10 mouse cellular contexts compared by ENCODE assay signal in genomic region chr13:54067617-54068166, GRCm38 (mm10). TPM values are rescaled to one million over a fixed set of nuclear protein-coding genes. Genes with fewer than 3 reads are reported as not detected.
A peak's percentile ranks its signal among the peaks of the same experiment; 100 is the strongest.
DNase-seq lines count a peak whose midpoint lies in the region; ATAC-seq and TF ChIP-seq lines count a peak whose summit lies in the region.
"Had no signal": no experiment of that assay in that cellular context is flagged by ENCODE, and none has a peak within 500 bp of the region (broad histone marks: within the 10 kb centered on the region; RNA-seq: fewer than 3 reads in every experiment).

No protein-coding gene starts in this region.

- no peak overlapping the region for H3K4me2 ChIP-seq in forebrain, embryonic 12.5 days
- H3K4me2 ChIP-seq in forebrain, embryonic 15.5 days (replicated peaks) = no peak overlapping the region
- H3K4me2 ChIP-seq in liver, postnatal 0 days (ENCODE audit: low read depth, low read length) = no peak overlapping the region
- H3K4me2 ChIP-seq in liver, embryonic 11.5 days = no peak overlapping the region
- no peak overlapping the region for H3K4me2 ChIP-seq in midbrain, embryonic 11.5 days
- H3K4me2 ChIP-seq: limb, embryonic 15.5 days had no signal

- peaks cover 19% of the 10 kb centered on the region for H3K4me1 ChIP-seq in forebrain, embryonic 12.5 days
- H3K4me1 ChIP-seq in forebrain, embryonic 15.5 days = peaks cover 10% of the 10 kb centered on the region
- H3K4me1 ChIP-seq in liver, postnatal 0 days (ENCODE audit: insufficient read depth) = peaks cover 5% of the 10 kb centered on the region; the same call in 1 of the 2 replicates
- H3K4me1 ChIP-seq in liver, embryonic 11.5 days (replicated peaks; ENCODE audit: control insufficient read depth, insufficient read depth, low read length) = no peaks in the 10 kb centered on the region; the same call in 1 of the 2 replicates
- peaks cover 19% of the 10 kb centered on the region for H3K4me1 ChIP-seq in midbrain, embryonic 11.5 days (ENCODE audit: control insufficient read depth, insufficient read depth, low read length)
- no peaks in the 10 kb centered on the region for H3K4me1 ChIP-seq in lung, adult 2 months (ENCODE audit: control insufficient read depth, insufficient read depth, low read length)

- no peak for TF ChIP-seq POLR2A in lung, adult 2 months (IDR thresholded peaks at IDR 0.05; ENCODE audit: borderline replicate concordance, extremely low read depth, low read depth, low read length)

- peaks cover 38% of the 10 kb centered on the region for H3K27me3 ChIP-seq in forebrain, embryonic 12.5 days
- no peaks in the 10 kb centered on the region for H3K27me3 ChIP-seq in forebrain, embryonic 15.5 days
- H3K27me3 ChIP-seq in liver, postnatal 0 days (ENCODE audit: insufficient read depth, low read length) = no peaks in the 10 kb centered on the region
- H3K27me3 ChIP-seq in liver, embryonic 11.5 days (replicated peaks; ENCODE audit: control insufficient read depth, insufficient read depth, low read length) = no peaks in the 10 kb centered on the region
- no peaks in the 10 kb centered on the region for H3K27me3 ChIP-seq in midbrain, embryonic 11.5 days (ENCODE audit: control insufficient read depth, insufficient read depth, low read length)

- peak overlapping the region; percentile 36; the same call in 1 of the 2 replicates for H3K27ac ChIP-seq in forebrain, embryonic 12.5 days
- H3K27ac ChIP-seq in forebrain, embryonic 15.5 days (replicated peaks) = no peak overlapping the region
- peak overlapping the region; percentile 62; the same call in 1 of the 2 replicates for H3K27ac ChIP-seq in liver, postnatal 0 days (ENCODE audit: low read depth)
- no peak overlapping the region for H3K27ac ChIP-seq in liver, embryonic 11.5 days (ENCODE audit: low read depth, low read length)
- peak overlapping the region; percentile 68 for H3K27ac ChIP-seq in midbrain, embryonic 11.5 days (ENCODE audit: low read depth, low read length)
- H3K27ac ChIP-seq: limb, embryonic 15.5 days had no signal

- H3K4me3 ChIP-seq in forebrain, embryonic 12.5 days (replicated peaks) = no peak overlapping the region
- no peak overlapping the region for H3K4me3 ChIP-seq in forebrain, embryonic 15.5 days
- no peak overlapping the region for H3K4me3 ChIP-seq in liver, postnatal 0 days (ENCODE audit: low read depth, low read length)
- no peak overlapping the region for H3K4me3 ChIP-seq in liver, embryonic 11.5 days (ENCODE audit: low read depth, low read length)
- no peak overlapping the region for H3K4me3 ChIP-seq in midbrain, embryonic 11.5 days (ENCODE audit: low read depth, low read length)
- H3K4me3 ChIP-seq in lung, adult 2 months (replicated peaks; ENCODE audit: extremely low read depth, low read depth, low read length) = no peak overlapping the region
- H3K4me3 ChIP-seq: limb, embryonic 15.5 days had no signal

- DNase-seq in liver, postnatal 0 days = no peak
- no peak for DNase-seq in liver, embryonic 11.5 days (ENCODE audit: low spot score)
- peak; percentile 91 for DNase-seq in midbrain, embryonic 11.5 days (ENCODE audit: low spot score, missing footprints)
- no peak for DNase-seq in lung, adult 2 months
- DNase-seq in c-Kit-positive CD71-positive TER-119-positive erythroid progenitor cells, embryonic 14.5 days (ENCODE audit: low spot score) = no peak
- DNase-seq in MN1 (ENCODE audit: low spot score) = no peak
- DNase-seq: lung, postnatal 14 days had no signal

- WGBS in forebrain, embryonic 12.5 days = 3% methylated on average over 6 of the region's 6 CpGs
- 4% methylated on average over 6 of the region's 6 CpGs for WGBS in forebrain, embryonic 15.5 days
- WGBS in liver, postnatal 0 days (ENCODE audit: insufficient replicate concordance) = 40% methylated on average over 6 of the region's 6 CpGs
- WGBS in liver, embryonic 11.5 days = 43% methylated on average over 6 of the region's 6 CpGs
- 10% methylated on average over 6 of the region's 6 CpGs for WGBS in midbrain, embryonic 11.5 days
- 54% methylated on average over 6 of the region's 6 CpGs for WGBS in lung, adult 2 months

- H3K9ac ChIP-seq in forebrain, embryonic 12.5 days = no peak overlapping the region
- no peak overlapping the region for H3K9ac ChIP-seq in forebrain, embryonic 15.5 days (replicated peaks)
- H3K9ac ChIP-seq in liver, postnatal 0 days (replicated peaks) = no peak overlapping the region
- H3K9ac ChIP-seq in liver, embryonic 11.5 days (ENCODE audit: low read depth, low read length) = no peak overlapping the region
- no peak overlapping the region for H3K9ac ChIP-seq in midbrain, embryonic 11.5 days (ENCODE audit: low read length)
- H3K9ac ChIP-seq: limb, embryonic 15.5 days had no signal

- no peak for ATAC-seq in forebrain, embryonic 12.5 days (ENCODE audit: low FRiP score)
- ATAC-seq in forebrain, embryonic 15.5 days (replicated peaks) = no peak
- ATAC-seq in liver, postnatal 0 days = no peak
- ATAC-seq in liver, embryonic 11.5 days (replicated peaks; ENCODE audit: low FRiP score) = no peak
- peak; percentile 65 for ATAC-seq in midbrain, embryonic 11.5 days (ENCODE audit: low FRiP score)

- no peaks in the 10 kb centered on the region for H3K36me3 ChIP-seq in forebrain, embryonic 12.5 days (replicated peaks)
- H3K36me3 ChIP-seq in forebrain, embryonic 15.5 days = no peaks in the 10 kb centered on the region
- no peaks in the 10 kb centered on the region for H3K36me3 ChIP-seq in liver, postnatal 0 days (replicated peaks; ENCODE audit: insufficient read depth, low read length)
- no peaks in the 10 kb centered on the region for H3K36me3 ChIP-seq in liver, embryonic 11.5 days (ENCODE audit: control insufficient read depth, insufficient read depth, low read length)
- no peaks in the 10 kb centered on the region for H3K36me3 ChIP-seq in midbrain, embryonic 11.5 days (ENCODE audit: control insufficient read depth, insufficient read depth, low read length)
- H3K36me3 ChIP-seq: limb, embryonic 15.5 days had no signal

- TF ChIP-seq CTCF in liver, postnatal 0 days (IDR thresholded peaks at IDR 0.05; ENCODE audit: low read depth) = no peak
- no peak for TF ChIP-seq CTCF in lung, adult 2 months (IDR thresholded peaks at IDR 0.05; ENCODE audit: insufficient read depth, low read length)

- no peak for TF ChIP-seq EP300 in liver, postnatal 0 days (IDR thresholded peaks at IDR 0.05; ENCODE audit: low read depth)

- H3K9me3 ChIP-seq in forebrain, embryonic 12.5 days = no peaks in the 10 kb centered on the region
- H3K9me3 ChIP-seq in forebrain, embryonic 15.5 days = no peaks in the 10 kb centered on the region
- no peaks in the 10 kb centered on the region for H3K9me3 ChIP-seq in liver, postnatal 0 days (ENCODE audit: low read length)
- no peaks in the 10 kb centered on the region for H3K9me3 ChIP-seq in liver, embryonic 11.5 days (ENCODE audit: control insufficient read depth, low read length)
- H3K9me3 ChIP-seq in midbrain, embryonic 11.5 days (ENCODE audit: control insufficient read depth, low read length) = no peaks in the 10 kb centered on the region
- H3K9me3 ChIP-seq: limb, embryonic 15.5 days had no signal

RNA-seq across cellular contexts. Expression of gene Sfxn1, which starts 4.0 kb away (rescaled TPM):
- polyA plus RNA-seq in forebrain, embryonic 12.5 days (2016; fragmentation: Nextera tagmentation; extraction: Ambion mirVana) = 83.4 and 84.9 TPM in 2 replicates
- 80.1 and 81.9 TPM in 2 replicates for polyA plus RNA-seq in forebrain, embryonic 15.5 days (2015; fragmentation: Nextera tagmentation; extraction: Ambion mirVana)
- polyA plus RNA-seq in liver, postnatal 0 days (2015; fragmentation: Nextera tagmentation; extraction: Ambion mirVana) = 66.4 and 67.7 TPM in 2 replicates
- 142 and 149 TPM in 2 replicates for polyA plus RNA-seq in liver, embryonic 11.5 days (2014; fragmentation: Nextera tagmentation; extraction: Ambion mirVana)
- 92.7 and 94.9 TPM in 2 replicates for polyA plus RNA-seq in midbrain, embryonic 11.5 days (2014; fragmentation: Nextera tagmentation; extraction: Ambion mirVana)
- 6.9 and 8.6 TPM in 2 replicates for polyA plus RNA-seq in lung, adult 2 months (2012; rRNA removed)

RNA-seq across cellular contexts. Expression of gene Drd1, which starts 12.2 kb away (rescaled TPM):
- polyA plus RNA-seq in forebrain, embryonic 12.5 days (2016; fragmentation: Nextera tagmentation; extraction: Ambion mirVana) = 0.41 and 0.49 TPM in 2 replicates
- 10.1 and 12.3 TPM in 2 replicates for polyA plus RNA-seq in forebrain, embryonic 15.5 days (2015; fragmentation: Nextera tagmentation; extraction: Ambion mirVana)
- not detected in 2 replicates for polyA plus RNA-seq in liver, postnatal 0 days (2015; fragmentation: Nextera tagmentation; extraction: Ambion mirVana)
- not detected in 2 replicates for polyA plus RNA-seq in liver, embryonic 11.5 days (2014; fragmentation: Nextera tagmentation; extraction: Ambion mirVana)
- 0.55 and 0.86 TPM in 2 replicates for polyA plus RNA-seq in midbrain, embryonic 11.5 days (2014; fragmentation: Nextera tagmentation; extraction: Ambion mirVana)
- not detected in 2 replicates for polyA plus RNA-seq in lung, adult 2 months (2012; rRNA removed)

Comparison
In these comparisons a context has a peak if more than half of its experiments do, and no peak if none do; other contexts are left out.
1. H3K27ac ChIP-seq: peak in forebrain, embryonic 12.5 days (single experiment), liver, postnatal 0 days (single experiment) and midbrain, embryonic 11.5 days (single experiment); none in forebrain, embryonic 15.5 days (single experiment) and liver, embryonic 11.5 days (single experiment).